Mouse (Mus musculus): ENCODE measurements around the gene Ebf3.

- TF ChIP-seq CTCF (IDR thresholded peaks at IDR 0.05; ENCODE audit: low read depth, low read length) (no peak), POLR2A (IDR thresholded peaks at IDR 0.05; ENCODE audit: borderline replicate concordance, low read depth, low read length) (no peak)
Observed at GRCm38 (mm10) chr7:137267441-137267840, 46.8 kb downstream of the Ebf3 start.

Data from bone marrow macrophage, adult 2 months (primary cell).